Mouse (Mus musculus) mouse embryonic stem cell (cell line): Measurements from ENCODE around the gene Cfap97d1.

Experiments used
- in situ Hi-C, 2 experiments: fragments of 300-500 bp; cut with MboI; formaldehyde crosslinking; loops; 1 replicate in 1 of 2; 3 replicates in 1 of 2; pipeline ENCODE4 v1.14.3; 2019 to 2020; ENCODE audit warnings: low sequenced_read_pairs in 2 of 2, low pct_unique_long_range_greater_than_20kb in 1 of 2, mixed read lengths in 1 of 2; ENCODE audit not compliant: unreplicated experiment in 1 of 2

The Cfap97d1 gene

GRCm38 (mm10) chr11:102025991-102026660, 42.0 kb downstream of the Cfap97d1 start:
- in situ Hi-C loops, result no loop called here

GRCm38 (mm10) chr11:102026694-102027360, 42.7 kb downstream of the Cfap97d1 start:
- in situ Hi-C loops, result no loop called here

- in situ Hi-C loops, result no loop called here
These were observed 43.4 kb downstream of the Cfap97d1 start for GRCm38 (mm10) chr11:102027361-102028017.

DNA sequence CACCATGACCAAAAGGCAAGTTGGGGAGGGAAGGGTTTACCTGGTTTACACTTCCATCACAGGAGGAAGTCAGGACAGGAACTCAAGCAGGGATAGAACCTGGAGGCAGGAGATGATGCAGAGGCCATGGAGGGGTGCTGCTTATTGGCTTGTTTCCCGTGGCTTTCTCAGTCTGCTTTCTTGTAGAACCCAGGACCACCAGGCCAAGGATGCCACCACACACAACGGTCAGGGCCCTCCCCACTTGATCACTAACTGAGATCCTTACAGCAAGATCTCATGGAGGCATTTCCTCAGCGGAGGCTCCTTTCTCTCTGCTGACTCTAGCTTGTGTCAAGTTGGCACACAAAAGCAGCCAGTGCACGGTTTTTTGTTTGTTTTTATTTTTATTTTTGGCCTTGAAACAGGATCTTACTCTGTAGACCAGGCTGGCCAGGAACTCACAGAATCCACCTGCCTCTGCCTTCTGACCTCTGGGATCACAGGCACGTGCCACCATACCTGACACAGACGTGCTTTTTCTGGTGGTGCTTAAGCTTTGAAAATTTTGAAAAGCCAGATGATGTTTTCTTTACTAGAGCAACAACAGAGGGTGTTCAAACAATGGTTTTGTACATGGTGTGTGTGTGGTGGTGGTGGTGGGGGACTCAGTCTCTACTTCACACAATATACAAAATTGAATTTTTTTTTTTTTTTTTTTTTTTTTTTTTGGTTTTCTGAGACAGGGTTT, 44.2 kb downstream of the Cfap97d1 start, which contains the start of gene Mpp3:
TSS of gene Mpp3 (minus strand) at position 375 of the 730 bp plus-strand sequence.
- in situ Hi-C loops, result no loop called here

DNA sequence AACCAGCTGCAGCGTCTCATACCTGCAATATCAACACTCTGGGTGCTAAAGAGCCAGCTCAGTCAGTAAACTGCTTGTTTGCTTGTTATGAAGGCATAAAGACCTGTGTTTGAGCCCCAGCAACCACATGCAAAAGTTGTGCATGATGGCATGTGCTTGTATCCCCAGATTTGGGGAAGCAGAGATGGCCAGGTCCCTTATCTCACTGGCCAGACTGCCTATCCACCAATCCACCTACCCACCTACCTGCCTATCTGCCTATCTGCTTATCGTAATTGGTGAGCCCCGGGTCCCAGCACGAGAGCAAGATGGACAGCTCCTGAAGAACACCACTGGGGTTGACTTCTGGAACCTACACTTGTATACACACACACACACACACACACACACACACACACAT, 45.2 kb downstream of the Cfap97d1 start:
- in situ Hi-C loops, result no loop called here

GRCm38 (mm10) chr11:102029966-102030365, 45.9 kb downstream of the Cfap97d1 start:
- in situ Hi-C loops, result loop anchor here in 1 of 2 experiments (5.0 kb wide), 1 partner anchor 33 kb away; no protein-coding TSS in a partner anchor

- in situ Hi-C loops, result loop anchor here in 1 of 2 experiments (5.0 kb wide), 1 partner anchor 34 kb away; no protein-coding TSS in a partner anchor
These were observed 47.1 kb downstream of the Cfap97d1 start for GRCm38 (mm10) chr11:102031149-102031548.

- in situ Hi-C loops, result loop anchor here in 1 of 2 experiments (5.0 kb wide), 1 partner anchor 36 kb away; no protein-coding TSS in a partner anchor
These were observed 49.0 kb downstream of the Cfap97d1 start for GRCm38 (mm10) chr11:102033055-102033591.

DNA sequence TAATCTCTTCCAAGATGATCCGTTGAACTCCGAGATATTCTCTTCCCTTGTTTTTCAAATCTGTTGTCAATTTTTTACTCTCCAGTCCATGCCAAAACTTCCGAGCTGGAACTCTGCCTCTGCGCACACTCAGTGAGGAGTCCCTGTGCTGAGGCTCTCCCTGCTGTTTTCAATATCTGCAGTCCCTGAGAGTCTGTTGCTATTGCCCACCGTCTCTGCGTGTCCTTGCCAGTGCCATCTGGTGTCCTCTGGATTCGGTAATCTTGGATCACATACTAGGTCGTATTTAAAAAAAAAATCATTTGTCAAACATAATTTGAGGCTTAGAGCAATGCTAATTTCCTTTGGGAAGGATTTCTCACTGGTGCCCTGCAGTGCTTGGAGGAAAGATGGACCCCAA, 50.8 kb downstream of the Cfap97d1 start:
- in situ Hi-C loops, result loop anchor here in 1 of 2 experiments (5.0 kb wide), 1 partner anchor 38 kb away; no protein-coding TSS in a partner anchor

GRCm38 (mm10) chr11:102035456-102035960, 51.4 kb downstream of the Cfap97d1 start:
- in situ Hi-C loops, result no loop called here

GRCm38 (mm10) chr11:102036336-102036735, 52.3 kb downstream of the Cfap97d1 start:
- in situ Hi-C loops, result no loop called here

DNA sequence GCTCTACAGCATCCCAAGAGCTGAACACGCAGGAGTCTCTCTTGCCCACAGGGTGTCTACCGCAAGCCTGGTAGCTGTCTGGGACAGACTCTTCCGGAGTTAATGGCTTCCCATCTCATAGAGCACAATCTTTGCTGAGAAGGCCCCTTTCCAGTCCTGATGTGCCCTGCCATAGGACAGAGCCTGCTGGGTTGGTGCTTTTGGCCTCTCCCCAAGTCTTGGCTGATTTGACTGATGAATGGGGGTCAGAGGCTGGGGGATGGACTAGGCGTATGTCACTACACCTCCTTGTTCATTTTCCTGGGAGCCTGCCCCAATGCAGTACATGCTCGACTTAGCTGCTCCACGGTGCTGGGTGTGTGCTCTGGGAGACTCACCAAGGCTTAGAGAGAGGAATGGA, 53.7 kb downstream of the Cfap97d1 start:
- in situ Hi-C loops, result no loop called here

DNA sequence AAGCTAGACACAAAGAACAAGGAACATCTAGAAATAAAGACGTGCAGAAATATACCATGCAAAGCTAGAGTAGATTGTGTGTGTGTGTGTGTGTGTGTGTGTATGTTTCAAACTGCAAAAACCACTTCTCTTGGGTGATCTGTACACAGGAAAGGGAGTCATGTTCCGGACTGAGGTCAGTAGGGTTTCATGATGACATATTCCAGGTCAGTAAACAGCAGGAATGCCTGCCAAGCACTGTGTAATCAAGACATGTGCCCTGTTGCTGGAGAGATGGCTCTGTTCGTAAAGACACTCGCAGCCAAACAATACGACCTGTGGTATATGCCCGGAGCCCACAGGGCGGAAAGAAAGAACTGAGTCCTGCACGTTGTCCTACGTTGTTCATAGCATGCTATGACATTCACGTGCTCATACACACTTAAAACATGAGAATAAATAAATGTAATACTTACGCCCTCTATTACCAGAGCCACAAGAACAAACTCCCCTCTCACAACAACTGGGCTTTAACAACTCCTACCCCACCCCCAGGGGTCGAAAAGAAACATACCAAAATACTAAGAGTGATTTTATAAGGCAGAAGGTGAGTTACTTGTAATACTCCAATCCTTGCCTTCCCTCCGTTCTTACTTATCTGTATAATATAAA, 55.5 kb downstream of the Cfap97d1 start:
- in situ Hi-C loops, result no loop called here

DNA sequence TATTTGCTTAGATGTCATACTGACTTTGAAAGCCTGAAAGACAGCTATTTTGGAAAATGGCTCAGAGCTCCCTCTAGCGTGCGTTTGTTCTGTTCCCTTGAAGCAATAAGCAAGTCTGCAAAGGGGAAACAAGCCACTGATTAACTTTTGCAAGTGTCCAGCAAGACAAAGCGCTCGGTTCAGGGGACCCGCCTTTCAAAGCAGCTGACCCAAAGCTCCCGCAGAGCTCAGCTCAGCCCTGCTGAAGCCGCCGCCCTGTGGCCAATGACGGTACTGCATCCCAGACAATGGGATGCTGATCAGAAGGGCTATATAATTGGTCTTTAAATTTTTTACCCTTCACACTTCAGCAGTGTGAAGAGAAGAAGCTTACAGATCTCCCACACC, 56.1 kb downstream of the Cfap97d1 start:
- in situ Hi-C loops, result no loop called here

DNA sequence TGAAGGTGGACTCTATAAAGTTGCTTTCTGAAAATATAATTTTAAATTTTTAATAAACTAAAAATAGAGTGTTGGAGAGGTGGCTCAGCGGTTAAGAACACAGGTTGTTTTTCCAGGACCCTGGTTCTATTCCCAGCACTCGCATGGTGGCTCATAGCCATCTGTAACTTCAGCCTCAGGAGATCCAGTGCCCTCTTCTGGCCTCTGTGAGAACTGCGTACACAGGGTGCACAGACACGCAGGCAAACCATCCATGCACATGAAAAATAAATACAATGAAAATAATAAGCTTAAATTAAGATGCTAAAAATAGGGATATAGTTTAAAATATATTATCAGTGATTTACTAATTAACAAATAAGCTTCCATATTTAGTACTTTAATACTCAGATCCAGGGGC, 56.6 kb downstream of the Cfap97d1 start:
- in situ Hi-C loops, result no loop called here

DNA sequence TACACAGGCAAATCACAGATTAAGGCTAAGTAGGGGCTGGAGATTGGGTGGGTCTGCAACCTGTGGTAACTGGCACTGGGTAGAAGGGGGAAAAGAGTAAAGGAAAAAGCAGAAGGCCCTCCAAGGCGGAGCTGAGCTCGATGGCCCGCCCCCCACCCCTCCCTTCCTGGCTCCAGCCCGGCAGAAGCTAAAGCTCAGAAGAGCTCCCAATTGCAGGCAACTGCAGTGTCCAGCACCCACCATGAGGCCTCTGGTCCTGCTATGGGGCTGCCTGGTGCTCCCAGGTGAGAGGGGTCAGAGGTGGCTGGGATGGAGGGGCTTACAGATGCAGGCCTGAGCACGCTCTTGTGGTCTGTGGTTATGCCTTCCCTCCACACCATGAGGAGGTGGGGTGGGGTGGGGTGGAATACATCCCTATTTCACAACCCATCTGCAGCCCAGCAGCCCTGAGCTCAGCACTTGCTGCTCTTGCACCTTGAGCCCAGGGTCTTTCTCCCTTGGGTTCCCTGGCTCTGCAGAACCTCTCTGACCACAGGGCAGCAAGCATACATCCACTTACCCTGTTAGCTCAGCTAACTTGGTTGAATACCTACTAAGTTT, 57.4 kb downstream of the Cfap97d1 start, which contains the start of gene Cd300lg:
TSS of gene Cd300lg (plus strand) at position 160 of the 600 bp plus-strand sequence.
- in situ Hi-C loops, result no loop called here
